Mouse (Mus musculus): ENCODE data around the gene Eml3.

Eml3 gene

GRCm38 (mm10) chr19:8984255-8984868, 55.0 kb downstream of the Eml3 start:
- intact Hi-C loops (cut with DNase I), result no loop called here

GRCm38 (mm10) chr19:8985891-8986290, 56.5 kb downstream of the Eml3 start:
- intact Hi-C loops (cut with DNase I), result no loop called here

- intact Hi-C loops (cut with DNase I), result no loop called here
Measured at GRCm38 (mm10) chr19:8987816-8988215, 58.5 kb downstream of the Eml3 start.

GRCm38 (mm10) chr19:8988346-8989065, 59.2 kb downstream of the Eml3 start:
- intact Hi-C loops (cut with DNase I), result no loop called here

GRCm38 (mm10) chr19:8989066-8989566, 59.8 kb downstream of the Eml3 start, which contains the start of gene Ahnak:
TSS of gene Ahnak (plus strand) at chr19:8989284.
- intact Hi-C loops (cut with DNase I), result no loop called here

GRCm38 (mm10) chr19:8989567-8990431, 60.4 kb downstream of the Eml3 start:
- intact Hi-C loops (cut with DNase I), result no loop called here

GRCm38 (mm10) chr19:8990432-8991102, 61.2 kb downstream of the Eml3 start:
- intact Hi-C loops (cut with DNase I), result no loop called here

Small RNA genes lying within 50 kb of the gene (microRNA-seq; reads per million reads assigned to microRNA genes)
- 0.11 to 0.86 reads per million in 2 experiments for gene Mir5136
